Mouse (Mus musculus) adrenal gland, adult (tissue): Measurements from ENCODE around the gene Manf.

Experiments used
- DNase-seq, 2 experiments: peaks; one replicate each; pipeline ENCODE4 v3.0.0; 2022 to 2023; ENCODE audit warnings: low spot score in 1 of 2; ENCODE audit not compliant: inconsistent age in 2 of 2

The Manf gene

DNA sequence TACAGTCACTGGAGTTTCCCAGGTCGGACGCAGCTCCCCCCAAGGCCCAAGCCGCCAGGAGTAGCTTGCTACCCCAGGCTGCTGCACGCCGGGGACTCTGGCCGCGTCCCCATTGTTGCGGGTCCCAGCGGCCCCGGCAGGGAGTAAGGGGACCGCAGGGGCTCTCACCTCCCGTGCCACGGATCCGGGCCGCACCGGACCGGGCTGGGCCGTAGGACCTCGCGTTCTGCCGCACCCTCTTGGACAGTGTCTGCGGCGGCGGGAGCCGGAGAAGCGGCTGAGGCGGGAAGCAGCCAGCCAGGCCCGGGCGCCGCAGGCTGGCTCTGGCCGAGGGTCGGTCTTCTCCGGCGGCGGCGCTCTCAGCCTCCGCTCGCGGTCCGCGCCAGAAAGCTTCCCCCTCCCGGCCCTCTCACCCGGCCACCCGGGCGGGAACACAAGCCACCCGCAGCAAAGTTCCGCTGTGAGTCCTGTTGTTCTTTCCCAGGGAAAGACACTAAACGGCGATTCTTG is 102.9 kb downstream of the Manf start, which contains the start of gene Rad54l2:
TSS of gene Rad54l2 (minus strand) at position 383 of the 510 bp plus-strand sequence.
- DNase-seq = peak; percentile 88 to 97
